Mouse (Mus musculus) embryonic fibroblast, embryonic 13.5 days (primary cell): ENCODE data around the gene Ncbp3.

ENCODE experiments used
- CTCF ChIP-seq: IDR thresholded peaks from 2 replicates; pipeline ENCODE4 v1.5.1; 2011; ENCODE audit warnings: mild to moderate bottlenecking, control low read depth, low read length, moderate library complexity, borderline replicate concordance; ENCODE audit not compliant: insufficient read depth
- POLR2A ChIP-seq: IDR thresholded peaks from 2 replicates; pipeline ENCODE4 v1.6.1; 2011; ENCODE audit warnings: low read depth, mild to moderate bottlenecking, control low read depth, low read length, moderate library complexity

DNA sequence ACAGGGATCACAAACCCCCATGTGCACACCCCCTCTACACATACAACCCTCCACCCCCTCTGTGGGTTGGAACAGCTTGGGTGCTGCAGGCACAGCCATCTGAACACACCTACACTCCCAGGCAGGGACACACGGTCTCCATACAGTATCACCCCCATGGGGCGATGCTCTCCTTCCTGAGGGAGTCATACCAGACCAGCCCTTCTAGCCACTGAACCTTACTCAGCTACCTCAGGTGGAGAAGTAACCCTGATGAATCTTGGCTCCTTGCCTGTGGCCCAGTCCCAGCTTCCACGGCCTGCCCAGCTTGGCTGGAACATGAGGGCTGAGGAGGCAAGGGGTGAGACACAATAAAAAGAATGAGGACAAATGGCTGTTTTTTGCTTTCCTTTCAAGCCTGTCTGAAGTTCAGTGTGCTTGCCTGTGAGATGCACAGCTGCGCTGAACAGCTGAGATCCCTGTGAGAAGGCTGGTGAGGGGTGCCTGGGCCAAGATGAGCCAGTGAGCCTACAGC lies 32.7 kb upstream of the Ncbp3 start:
- TF ChIP-seq POLR2A (no peak), CTCF (no peak)
